Mouse (Mus musculus): Measurements from ENCODE around the gene Traf4. TPM values are rescaled to one million over a fixed set of nuclear protein-coding genes. Genes with fewer than 3 reads are reported as not detected.
A peak's percentile ranks its signal among the peaks of the same experiment; 100 is the strongest.

Gene Traf4
- polyA plus RNA-seq, 1 experiment from 2014 or later = 82.4 TPM

DNA sequence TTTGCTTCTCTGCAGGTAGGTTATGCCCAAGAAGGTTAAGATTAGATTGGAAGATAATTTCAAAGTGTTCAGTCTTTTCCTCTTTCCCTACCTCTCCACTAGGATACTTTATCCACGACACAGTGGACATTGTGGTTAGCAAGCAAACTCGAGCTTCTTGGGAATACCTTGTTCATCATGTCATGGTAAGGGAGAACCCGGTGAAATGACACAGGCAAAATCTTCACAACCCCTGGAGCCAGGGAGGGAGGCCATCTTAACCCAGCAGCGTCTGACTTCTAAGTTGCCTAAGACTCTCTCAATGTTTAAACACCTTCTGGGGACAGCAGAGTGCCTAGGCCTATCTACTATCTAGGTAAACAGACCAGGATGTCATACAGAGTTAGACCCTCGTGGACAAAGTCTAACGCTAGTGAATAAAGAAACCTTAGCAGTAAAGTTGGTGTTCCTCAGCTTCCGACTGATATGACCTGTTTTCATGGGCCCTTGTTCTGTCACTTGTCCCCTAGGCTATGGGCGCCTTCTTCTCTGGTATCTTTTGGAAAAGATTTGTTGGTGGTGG is 14.1 kb upstream of the Traf4 start:
- Histone ChIP-seq H3K4me1 (peaks cover 67% of the 10 kb centered on the region), H3K36me3 (peaks cover 30% of the 10 kb centered on the region), H3K27me3 (no peaks in the 10 kb centered on the region), H3K27ac (peak overlapping the region; percentile 99; the same call in 1 of the 2 replicates), H3K4me2 (peak overlapping the region; percentile 97), H3K9ac (peak overlapping the region; percentile 63), H3K4me3 (peak overlapping the region; percentile 61), H3K9me3 (no peaks in the 10 kb centered on the region)
- ATAC-seq (ENCODE audit: borderline replicate concordance, extremely low read depth, low FRiP score, low TSS enrichment) = no peak
- 24% methylated on average over 8 of the region's 8 CpGs for WGBS

DNA sequence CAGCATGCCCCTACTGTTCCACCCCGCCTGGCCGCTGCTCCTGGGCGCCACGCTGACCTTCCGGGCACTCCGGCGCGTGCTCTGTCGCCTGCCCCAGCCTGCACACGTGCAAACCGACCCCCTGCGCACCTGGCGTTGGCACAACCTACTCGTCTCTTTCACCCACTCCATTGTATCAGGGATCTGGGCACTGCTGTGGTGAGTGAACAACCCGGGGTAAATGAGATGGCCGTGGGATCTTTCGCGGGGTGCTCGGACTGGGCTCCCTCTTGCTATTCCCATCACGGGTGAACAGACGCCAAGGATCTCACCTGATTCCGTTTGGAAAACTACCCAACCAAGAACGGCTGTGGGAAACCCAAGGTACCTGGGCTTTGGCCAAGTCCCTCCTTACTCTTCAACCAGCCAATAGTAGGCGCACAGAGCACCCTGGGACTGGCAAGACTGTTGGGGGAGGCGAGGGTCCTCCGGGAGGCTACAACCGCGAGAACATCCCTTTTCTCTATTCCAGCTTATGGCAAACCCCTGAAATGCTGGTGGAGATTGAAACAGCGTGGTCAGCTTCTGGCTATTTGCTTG is 13.6 kb upstream of the Traf4 start:
- WGBS = under 1% methylated on average over 29 of the region's 29 CpGs
- H3K9ac ChIP-seq = peak overlapping the region; percentile 63
- ATAC-seq (ENCODE audit: borderline replicate concordance, extremely low read depth, low FRiP score, low TSS enrichment) = no peak
- H3K36me3 ChIP-seq = peaks cover 30% of the 10 kb centered on the region
- H3K4me2 ChIP-seq = peak overlapping the region; percentile 97
- peaks cover 63% of the 10 kb centered on the region for H3K4me1 ChIP-seq
- peak overlapping the region; percentile 99 for H3K27ac ChIP-seq
- peak overlapping the region; percentile 61 for H3K4me3 ChIP-seq
- no peaks in the 10 kb centered on the region for H3K27me3 ChIP-seq
- H3K9me3 ChIP-seq = no peaks in the 10 kb centered on the region

DNA sequence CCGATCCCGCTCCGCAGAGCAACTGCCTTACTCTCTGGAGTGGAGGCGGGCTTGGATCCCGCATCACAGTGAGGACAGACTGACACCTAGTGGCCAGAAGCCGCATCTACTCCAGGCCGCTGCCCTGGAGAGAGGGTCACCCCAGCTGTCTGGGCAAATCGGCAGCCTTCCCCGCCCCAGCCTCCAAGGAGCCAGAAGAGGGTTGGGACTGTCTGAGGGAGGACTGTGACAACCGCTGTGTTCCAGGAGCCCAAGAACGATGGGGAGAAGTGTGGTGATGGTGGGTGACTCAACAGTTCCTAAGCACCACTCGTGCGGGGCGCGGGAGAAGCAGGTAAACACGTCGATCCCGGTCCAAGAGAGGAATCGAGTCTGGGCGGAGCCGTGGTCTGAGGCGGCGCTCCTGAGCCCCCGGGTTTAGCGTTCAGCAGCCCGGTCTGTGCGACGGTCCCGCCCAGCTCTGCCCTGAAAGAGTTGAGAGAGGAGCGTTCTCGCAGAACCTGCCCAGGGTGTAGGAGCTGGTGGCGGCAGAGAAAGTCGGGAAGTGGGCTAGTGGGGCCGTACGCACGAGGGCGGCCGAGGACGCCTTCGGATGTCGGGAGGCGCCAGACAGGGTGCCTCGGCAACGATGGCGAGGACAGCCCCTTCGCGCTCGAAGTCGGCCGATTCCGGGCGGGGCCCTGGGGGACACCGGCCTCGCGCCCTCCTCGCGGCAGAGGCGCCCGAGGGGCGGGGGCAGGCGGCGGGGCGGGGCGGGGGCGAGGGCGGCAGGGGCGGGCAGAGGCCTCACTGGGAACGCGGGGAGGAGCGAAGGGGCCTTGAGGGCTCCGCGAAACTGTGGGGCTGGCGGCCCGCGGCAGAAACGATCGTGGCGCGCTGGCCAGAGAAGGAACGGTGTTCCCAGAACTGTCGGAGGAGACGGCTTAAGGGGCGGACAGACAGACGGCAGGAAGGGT is 12.8 kb upstream of the Traf4 start:
- Histone ChIP-seq H3K4me2 (peak overlapping the region; percentile 97), H3K4me3 (peak overlapping the region; percentile 61), H3K4me1 (peaks cover 61% of the 10 kb centered on the region), H3K27ac (peak overlapping the region; percentile 99), H3K36me3 (peaks cover 30% of the 10 kb centered on the region), H3K27me3 (no peaks in the 10 kb centered on the region), H3K9me3 (no peaks in the 10 kb centered on the region), H3K9ac (peak overlapping the region; percentile 63)
- ATAC-seq (ENCODE audit: borderline replicate concordance, extremely low read depth, low FRiP score, low TSS enrichment) = peak; percentile 85
- under 1% methylated on average over 73 of the region's 84 CpGs for WGBS

DNA sequence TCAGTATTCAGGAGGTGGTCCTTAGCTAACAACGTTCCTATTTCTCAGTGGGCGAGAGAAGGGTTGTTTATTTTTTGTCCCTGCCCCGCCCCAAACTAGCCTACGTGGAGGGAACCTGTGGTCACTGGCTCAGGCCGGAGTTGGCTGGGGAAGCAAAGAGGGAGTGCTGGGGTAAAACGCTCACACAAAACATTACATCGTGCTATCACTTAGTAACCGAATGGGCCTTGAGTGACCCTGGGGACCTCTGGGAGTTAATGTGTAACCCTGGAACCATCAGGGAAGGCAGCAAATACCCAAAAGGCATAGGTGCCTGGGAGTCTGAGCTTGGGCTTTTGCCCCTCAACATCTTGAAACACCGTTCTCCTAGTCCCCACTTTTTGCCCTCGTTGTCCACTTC is 12.0 kb upstream of the Traf4 start:
- Histone ChIP-seq H3K27ac (peak overlapping the region; percentile 99), H3K9ac (peak overlapping the region; percentile 39), H3K4me3 (peak overlapping the region; percentile 61), H3K27me3 (no peaks in the 10 kb centered on the region), H3K4me1 (peaks cover 61% of the 10 kb centered on the region), H3K9me3 (no peaks in the 10 kb centered on the region), H3K36me3 (peaks cover 30% of the 10 kb centered on the region), H3K4me2 (peak overlapping the region; percentile 97)
- ATAC-seq (ENCODE audit: borderline replicate concordance, extremely low read depth, low FRiP score, low TSS enrichment) = no peak
- 2% methylated on average over 10 of the region's 10 CpGs for WGBS

DNA sequence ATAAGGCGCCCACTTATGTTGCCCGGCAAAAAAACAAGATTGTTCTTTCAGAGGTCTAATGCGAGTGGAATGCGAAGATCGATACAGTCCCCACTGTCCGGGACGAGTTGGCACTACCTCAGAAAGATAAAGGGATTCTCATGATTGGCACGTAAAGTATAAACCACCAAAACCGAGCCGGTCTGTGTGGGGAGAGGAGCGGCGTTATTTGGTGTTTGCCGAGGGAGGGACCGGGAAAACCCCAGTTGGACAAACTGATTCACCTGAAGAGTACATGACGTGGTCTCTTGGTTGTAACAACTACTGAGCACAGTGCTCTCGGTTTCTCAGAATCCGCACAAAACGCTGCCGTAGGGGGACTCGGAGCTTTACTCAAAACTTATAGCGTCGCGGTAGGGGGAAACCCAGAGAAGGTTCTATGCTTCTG is 11.5 kb upstream of the Traf4 start:
- WGBS = under 1% methylated on average over 23 of the region's 23 CpGs
- Histone ChIP-seq H3K4me2 (peak overlapping the region; percentile 97), H3K27ac (peak overlapping the region; percentile 99), H3K36me3 (peaks cover 26% of the 10 kb centered on the region), H3K9me3 (no peaks in the 10 kb centered on the region), H3K4me1 (peaks cover 56% of the 10 kb centered on the region), H3K9ac (peak overlapping the region; percentile 39), H3K4me3 (peak overlapping the region; percentile 61), H3K27me3 (no peaks in the 10 kb centered on the region)
- ATAC-seq (ENCODE audit: borderline replicate concordance, extremely low read depth, low FRiP score, low TSS enrichment) = no peak

DNA sequence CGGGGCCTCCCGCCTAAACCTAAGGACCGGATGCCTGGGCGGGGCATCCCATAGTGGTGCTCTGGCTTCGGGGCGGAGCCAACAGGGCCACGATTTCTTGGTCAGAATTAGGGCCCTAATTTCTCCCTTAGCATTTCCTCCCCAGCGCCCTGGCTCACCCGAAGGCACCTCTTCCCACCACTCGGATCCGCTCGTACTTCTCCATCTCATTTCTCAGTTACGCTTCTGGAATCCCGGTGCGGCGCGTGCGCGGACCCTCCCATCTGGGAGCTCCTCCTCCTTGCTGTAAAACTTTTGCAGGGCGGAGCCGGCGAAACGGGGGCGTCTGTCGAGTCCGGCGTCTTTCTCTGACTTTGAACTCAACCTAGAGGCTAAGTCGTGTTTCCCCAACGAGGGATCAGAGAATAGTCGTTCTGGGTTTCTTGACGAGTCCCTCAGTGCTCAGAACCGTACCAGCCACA is 11.0 kb upstream of the Traf4 start, which contains the start of the genes Nek8 and Tlcd1:
TSS of gene Nek8 (minus strand) at position 274 of the 461 bp plus-strand sequence.
TSS of gene Tlcd1 (plus strand) at position 310 of the 461 bp plus-strand sequence.
- peaks cover 21% of the 10 kb centered on the region for H3K36me3 ChIP-seq
- peak within 1 kb of the TSS; percentile 39 for H3K9ac ChIP-seq
- under 1% methylated on average over 32 of the region's 32 CpGs for WGBS
- no peaks in the 10 kb centered on the region for H3K9me3 ChIP-seq
- peak within 1 kb of the TSS; percentile 61 for H3K4me3 ChIP-seq
- H3K27me3 ChIP-seq = no peaks in the 10 kb centered on the region
- peak within 1 kb of the TSS; percentile 97 for H3K4me2 ChIP-seq
- peaks cover 51% of the 10 kb centered on the region for H3K4me1 ChIP-seq
- H3K27ac ChIP-seq = peak within 1 kb of the TSS; percentile 99
- ATAC-seq (ENCODE audit: borderline replicate concordance, extremely low read depth, low FRiP score, low TSS enrichment) = peak; percentile 55; the same call in 1 of the 2 replicates

DNA sequence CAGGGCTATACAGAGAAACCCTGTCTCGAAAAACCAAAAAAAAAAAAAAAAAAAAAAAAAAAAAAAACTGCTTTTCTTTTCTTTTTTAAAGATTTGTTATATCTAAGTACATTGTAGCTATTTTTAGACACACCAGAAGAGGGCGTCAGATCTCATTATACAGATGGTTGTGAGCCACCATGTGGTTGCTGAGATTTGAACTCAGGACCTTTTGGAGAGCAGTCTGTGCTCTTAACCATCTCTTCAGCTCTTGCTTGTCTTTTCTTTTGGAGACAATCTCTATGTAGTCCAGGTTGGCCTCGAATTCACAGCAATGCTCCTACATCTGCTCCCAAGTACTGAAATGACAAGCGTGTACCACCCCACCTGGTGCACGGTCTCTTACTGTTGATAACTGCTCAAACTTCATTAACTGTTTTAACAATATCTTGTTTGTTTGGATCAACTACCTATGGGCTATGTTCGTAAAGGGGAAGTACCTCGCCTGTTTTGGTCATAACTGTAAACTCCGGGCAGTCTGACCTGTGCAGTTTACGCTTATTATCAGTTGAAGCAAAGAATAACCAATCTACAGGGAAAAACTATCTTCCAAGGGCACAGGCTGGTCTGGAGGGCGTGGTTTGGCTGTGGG is 10.5 kb upstream of the Traf4 start:
- Histone ChIP-seq H3K4me3 (peak overlapping the region; percentile 61), H3K27me3 (no peaks in the 10 kb centered on the region), H3K36me3 (peaks cover 16% of the 10 kb centered on the region), H3K9me3 (no peaks in the 10 kb centered on the region), H3K4me2 (peak overlapping the region; percentile 97), H3K9ac (peak overlapping the region; percentile 17; the same call in 1 of the 2 replicates), H3K4me1 (peaks cover 45% of the 10 kb centered on the region), H3K27ac (peak overlapping the region; percentile 99)
- WGBS = 10% methylated on average over 10 of the region's 10 CpGs
- ATAC-seq (ENCODE audit: borderline replicate concordance, extremely low read depth, low FRiP score, low TSS enrichment) = no peak

DNA sequence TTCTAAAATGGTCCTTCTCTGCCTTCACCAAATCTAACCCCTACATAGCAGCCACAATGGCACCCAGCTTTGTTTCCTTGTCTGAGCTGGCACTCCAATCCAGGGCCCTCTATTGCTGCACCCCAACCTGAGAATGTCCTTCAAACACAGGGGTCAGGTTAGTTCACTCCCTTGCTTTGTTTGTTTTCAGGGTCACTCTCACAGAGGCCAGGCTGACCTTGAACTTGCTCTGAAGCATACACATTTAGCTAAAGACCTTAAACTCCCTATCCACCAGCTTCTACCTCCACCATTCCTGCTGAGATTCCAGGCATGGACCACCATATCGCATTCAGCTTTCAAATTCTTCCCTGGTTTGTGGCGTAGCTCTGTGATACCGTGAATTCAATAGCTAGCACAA is 9.1 kb upstream of the Traf4 start:
- no peaks in the 10 kb centered on the region for H3K9me3 ChIP-seq
- peaks cover 32% of the 10 kb centered on the region for H3K4me1 ChIP-seq
- no peak overlapping the region for H3K4me3 ChIP-seq
- no peak for ATAC-seq (ENCODE audit: borderline replicate concordance, extremely low read depth, low FRiP score, low TSS enrichment)
- no peaks in the 10 kb centered on the region for H3K27me3 ChIP-seq
- H3K36me3 ChIP-seq = peaks cover 2% of the 10 kb centered on the region; the same call in 1 of the 2 replicates
- 80% methylated on average over 3 of the region's 3 CpGs for WGBS
- H3K27ac ChIP-seq = peak overlapping the region; percentile 8; the same call in 1 of the 2 replicates
- no peak overlapping the region for H3K9ac ChIP-seq
- no peak overlapping the region for H3K4me2 ChIP-seq

DNA sequence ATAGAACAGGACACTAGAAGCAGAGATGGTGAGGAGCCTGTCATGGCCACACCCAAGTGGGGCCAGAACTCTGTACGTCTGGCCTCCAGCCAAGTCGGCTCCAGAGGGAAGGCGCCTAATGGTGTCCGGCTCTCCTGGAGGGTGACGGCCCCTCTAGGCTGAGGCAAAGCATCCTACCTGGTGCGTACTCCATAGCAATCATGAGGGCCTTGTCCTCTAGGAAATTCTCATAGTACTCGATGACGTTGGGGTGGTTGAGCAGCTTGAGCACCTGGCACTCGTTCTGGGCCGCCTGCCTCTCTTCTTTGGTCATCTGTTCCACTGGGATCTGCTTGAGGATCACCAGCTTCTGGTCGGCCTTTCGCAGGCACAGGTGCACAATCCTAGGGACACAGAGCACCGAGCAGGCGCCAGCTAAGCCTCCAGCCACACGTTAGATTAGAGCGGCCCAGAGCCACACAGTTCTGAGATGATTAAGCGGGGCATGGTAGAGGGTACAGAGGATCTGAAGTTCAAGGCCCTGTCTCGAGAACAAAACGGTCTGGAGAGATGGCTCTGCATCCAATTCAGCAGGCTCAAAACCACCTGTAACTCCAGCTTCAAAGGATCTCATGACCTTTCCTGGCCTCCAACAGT is 7.5 kb upstream of the Traf4 start:
- Histone ChIP-seq H3K27me3 (no peaks in the 10 kb centered on the region), H3K9me3 (no peaks in the 10 kb centered on the region), H3K4me1 (peaks cover 22% of the 10 kb centered on the region), H3K4me2 (no peak overlapping the region), H3K9ac (no peak overlapping the region), H3K27ac (no peak overlapping the region), H3K4me3 (no peak overlapping the region), H3K36me3 (no peaks in the 10 kb centered on the region)
- WGBS = 74% methylated on average over 19 of the region's 19 CpGs
- ATAC-seq (ENCODE audit: borderline replicate concordance, extremely low read depth, low FRiP score, low TSS enrichment) = no peak

DNA sequence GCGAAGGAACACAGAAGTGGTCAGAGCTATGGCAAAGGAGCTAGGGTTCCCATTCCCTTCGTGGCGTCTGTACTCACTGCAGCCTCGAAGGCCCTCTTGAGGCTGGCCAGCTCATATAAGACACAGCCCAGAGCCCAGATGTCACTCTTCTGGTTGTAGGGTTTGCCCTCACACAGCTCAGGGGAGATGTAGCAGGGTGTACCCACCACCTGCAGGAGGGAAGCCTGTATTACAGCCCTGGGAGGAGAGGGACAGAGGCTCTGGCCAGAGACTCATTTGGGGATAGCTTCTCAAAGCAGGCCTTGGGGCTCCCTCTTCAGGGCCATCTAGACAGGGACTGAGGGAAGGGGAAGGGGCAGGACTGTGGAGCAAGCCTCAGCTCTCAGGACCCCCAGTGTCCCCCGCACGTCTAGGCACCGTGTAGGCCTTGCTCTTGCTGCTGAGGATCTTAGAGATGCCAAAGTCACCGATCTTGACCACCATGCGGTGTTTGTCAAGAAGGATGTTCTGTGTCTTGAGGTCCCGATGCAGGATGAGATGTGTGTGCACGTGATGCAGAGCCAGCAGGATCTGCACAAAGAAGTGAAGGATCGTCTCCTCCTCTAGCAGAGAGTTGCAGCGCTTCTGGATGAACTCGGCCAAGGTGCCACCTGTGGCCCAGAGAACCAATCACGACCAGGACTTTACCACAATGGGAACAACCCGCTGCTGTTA is 6.8 kb upstream of the Traf4 start:
- no peaks in the 10 kb centered on the region for H3K36me3 ChIP-seq
- WGBS = 81% methylated on average over 16 of the region's 16 CpGs
- no peak overlapping the region for H3K4me2 ChIP-seq
- H3K27ac ChIP-seq = no peak overlapping the region
- no peaks in the 10 kb centered on the region for H3K9me3 ChIP-seq
- no peak for ATAC-seq (ENCODE audit: borderline replicate concordance, extremely low read depth, low FRiP score, low TSS enrichment)
- H3K4me3 ChIP-seq = no peak overlapping the region
- no peaks in the 10 kb centered on the region for H3K27me3 ChIP-seq
- H3K4me1 ChIP-seq = peaks cover 18% of the 10 kb centered on the region
- no peak overlapping the region for H3K9ac ChIP-seq
